Mouse (Mus musculus) testis, adult 10 weeks (tissue): ENCODE results near the gene Tdo2. TPM values are rescaled to one million over a fixed set of nuclear protein-coding genes. Genes with fewer than 3 reads are reported as not detected.

ENCODE experiments used
- polyA plus RNA-seq: library from polyadenylated mRNA; stranded (reverse); fragments of 350-450 nt; fragmentation: Illumina TruSeq; extraction: RNeasy Lipid Tissue Mini Kit (QIAGEN cat#74804); gene quantifications from one replicate; pipeline ENCODE4 v1.2.3, GENCODE M21; 2014; ENCODE audit warnings: low read depth, low replicate concordance

The Tdo2 gene
- polyA plus RNA-seq: 0.28 TPM

DNA sequence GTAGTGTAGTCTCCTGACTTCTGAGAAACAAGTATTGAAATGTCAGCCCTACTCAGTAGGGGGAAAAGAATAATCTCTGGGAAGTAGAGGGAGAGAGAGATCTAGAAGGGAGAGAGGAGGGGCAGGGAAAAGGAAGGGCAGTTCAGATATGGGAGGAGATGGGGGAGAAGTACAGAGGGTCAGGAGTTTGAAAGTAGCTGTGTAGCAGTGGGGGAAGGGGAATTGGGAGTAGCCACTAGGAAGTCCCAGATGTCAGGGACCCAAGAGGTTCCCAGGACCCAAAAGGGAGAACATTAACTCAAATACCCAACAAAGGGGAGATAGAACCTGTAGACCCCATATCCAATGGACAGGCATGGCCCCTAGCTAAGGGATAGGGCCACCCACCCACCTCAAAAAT is at the start of gene Tdo2:
TSS of gene Tdo2 (minus strand) at position 101 of the 400 bp plus-strand sequence.

DNA sequence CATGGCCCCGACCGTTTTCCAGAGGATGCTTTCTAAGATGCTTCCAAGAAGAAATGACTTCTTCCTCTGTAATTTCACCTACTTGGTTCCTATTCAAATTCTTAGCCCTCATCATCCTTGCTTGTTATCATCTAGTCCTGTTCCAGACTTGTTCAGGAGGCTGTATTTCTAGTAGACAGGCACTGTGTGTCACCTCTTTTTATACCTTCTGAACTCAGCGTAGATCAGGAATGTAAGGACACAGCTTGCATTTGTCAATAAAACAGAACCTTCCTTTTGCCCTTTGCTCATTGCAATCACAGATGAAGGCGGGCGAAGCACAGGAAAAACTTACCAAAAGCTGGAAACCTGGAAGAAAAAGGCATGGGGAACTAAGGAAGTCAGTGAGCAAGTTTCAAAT is 6.0 kb upstream of the Tdo2 start, which contains the start of gene Asic5:
TSS of gene Asic5 (plus strand) at position 301 of the 400 bp plus-strand sequence.

DNA sequence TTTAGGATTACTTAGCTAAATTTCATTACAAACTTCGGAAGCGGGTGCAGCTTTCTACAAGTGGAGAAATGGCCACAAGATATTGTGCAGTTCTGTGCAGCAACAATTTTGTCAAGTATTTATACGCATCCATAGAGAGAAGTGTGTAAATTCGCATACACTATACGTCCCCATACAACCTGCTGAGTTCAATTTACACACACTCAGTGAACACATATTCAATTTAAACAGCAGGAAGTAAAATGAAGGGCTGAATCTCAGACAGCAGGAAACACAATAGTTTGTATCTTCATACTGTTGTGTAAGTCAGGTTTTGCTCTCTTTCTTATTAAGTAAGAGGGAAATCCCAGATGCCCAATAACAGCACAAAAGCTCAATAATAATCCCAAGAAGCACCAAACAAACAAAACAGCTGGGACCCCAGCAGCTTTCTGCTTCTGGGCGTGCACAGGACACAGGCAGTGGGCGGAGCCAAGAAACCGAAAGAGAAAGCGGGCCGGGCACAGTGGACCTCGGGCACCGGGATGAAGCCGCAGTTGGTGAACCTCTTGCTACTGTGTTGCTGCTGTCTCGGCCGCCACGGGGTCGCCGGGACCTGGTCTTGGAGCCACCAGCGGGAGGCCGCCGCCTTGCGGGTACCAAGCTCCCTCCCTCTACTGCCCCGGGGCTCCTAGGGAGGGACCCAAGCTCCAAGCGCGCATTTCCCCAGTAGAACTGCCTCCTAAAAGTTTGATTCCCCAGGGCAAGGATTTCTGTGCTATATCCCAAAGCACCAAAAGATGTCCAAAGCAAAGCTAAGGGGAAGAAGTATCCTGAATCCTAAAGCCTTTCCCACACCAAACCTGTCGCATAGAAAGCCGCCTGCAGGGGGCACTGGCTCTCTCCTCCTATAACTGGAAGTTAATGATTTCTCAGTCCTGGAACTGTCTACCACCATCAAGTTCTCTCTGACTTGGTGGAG is 43.6 kb downstream of the Tdo2 start, which contains the start of gene Ctso:
TSS of gene Ctso (plus strand) at position 461 of the 961 bp plus-strand sequence.

Other genes starting within 250 kb of the Tdo2 start
- 23.3 TPM for gene Ctso, start 43.6 kb downstream of the Tdo2 start, polyA plus RNA-seq
- gene Asic5, start 6.1 kb upstream of the Tdo2 start, polyA plus RNA-seq: not detected
- 1.2 TPM for gene Gucy1b1, start 98.5 kb upstream of the Tdo2 start, polyA plus RNA-seq
- gene Gucy1a1, start 169.6 kb upstream of the Tdo2 start, polyA plus RNA-seq: 7.0 TPM